Mouse (Mus musculus) liver, adult 2 months (tissue): ENCODE measurements around the gene Ssh3.

Experiments used
- CTCF ChIP-seq: fragments of 200-500 bp; IDR thresholded peaks from 2 replicates; pipeline ENCODE4 v1.5.1; 2011; ENCODE audit warnings: low read depth, low read length, control low read depth
- POLR2A ChIP-seq: fragments of 200-500 bp; IDR thresholded peaks from 2 replicates; pipeline ENCODE4 v1.6.1; 2011; ENCODE audit warnings: low read length, control low read depth; ENCODE audit not compliant: insufficient read depth; ENCODE audit errors: extremely low read depth

GRCm38 (mm10) chr19:4261038-4261698 is 7.8 kb downstream of the Ssh3 start:
- TF ChIP-seq CTCF (no peak), POLR2A (no peak)
